Mouse (Mus musculus) brain, embryonic 14.5 days (tissue): Measurements from ENCODE around the gene Ppp1r3f.

ENCODE experiments used
- CTCF ChIP-seq: fragments of 200-500 bp; IDR thresholded peaks from 2 replicates; pipeline ENCODE4 v1.5.1; 2012; ENCODE audit warnings: inconsistent platforms, mild to moderate bottlenecking, moderate library complexity, borderline replicate concordance; ENCODE audit not compliant: insufficient read depth, insufficient read length; ENCODE audit errors: extremely low read depth
- POLR2A ChIP-seq: fragments of 200-500 bp; IDR thresholded peaks from 2 replicates; pipeline ENCODE4 v1.6.1; 2012; ENCODE audit warnings: mild to moderate bottlenecking, inconsistent platforms, borderline replicate concordance; ENCODE audit not compliant: poor library complexity, insufficient read depth, insufficient read length, severe bottlenecking; ENCODE audit errors: extremely low read depth

DNA sequence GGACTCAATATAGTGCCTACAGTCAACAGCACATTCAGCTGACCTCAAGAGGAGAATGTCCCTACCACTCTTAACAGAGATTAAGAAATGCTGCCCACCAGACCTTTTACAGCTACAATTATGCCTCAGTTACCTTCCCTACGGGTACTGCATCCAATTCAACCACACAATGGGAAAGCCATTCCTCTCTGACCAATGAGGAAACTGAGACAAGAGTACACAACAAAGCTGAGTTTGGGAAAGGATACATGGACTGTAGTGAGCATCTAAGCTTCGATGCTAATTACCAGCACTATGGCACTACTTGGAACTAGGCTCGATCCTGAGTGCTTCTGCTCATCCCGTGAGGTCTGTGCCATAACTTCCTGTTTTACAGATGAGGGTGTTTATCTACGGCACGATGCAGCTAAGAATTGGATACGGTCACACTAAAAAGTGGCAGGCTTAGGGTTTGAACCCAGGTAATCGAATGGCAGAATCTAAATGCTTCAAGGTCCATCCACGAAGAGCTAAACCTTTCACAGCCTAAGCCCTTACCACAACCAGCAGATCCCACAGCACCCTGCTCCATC is 2.4 kb downstream of the Ppp1r3f start:
- TF ChIP-seq POLR2A (no peak), CTCF (no peak)
